Mouse (Mus musculus) layer of hippocampus, postnatal 36 days (tissue): ENCODE measurements around the gene Scarb1. TPM values are rescaled to one million over a fixed set of nuclear protein-coding genes. Genes with fewer than 3 reads are reported as not detected.

Experiments used
- DNase-seq, 2 experiments: peaks; one replicate each; pipeline ENCODE4 v3.0.0; 2022
- total RNA-seq, 2 experiments: library from RNA; stranded (reverse); gene quantifications; 2 replicates each; pipeline ENCODE4 v1.2.3; 2021

The Scarb1 gene
- total RNA-seq, 2 experiments from 2014 or later = 32.1 to 32.8 TPM

DNA sequence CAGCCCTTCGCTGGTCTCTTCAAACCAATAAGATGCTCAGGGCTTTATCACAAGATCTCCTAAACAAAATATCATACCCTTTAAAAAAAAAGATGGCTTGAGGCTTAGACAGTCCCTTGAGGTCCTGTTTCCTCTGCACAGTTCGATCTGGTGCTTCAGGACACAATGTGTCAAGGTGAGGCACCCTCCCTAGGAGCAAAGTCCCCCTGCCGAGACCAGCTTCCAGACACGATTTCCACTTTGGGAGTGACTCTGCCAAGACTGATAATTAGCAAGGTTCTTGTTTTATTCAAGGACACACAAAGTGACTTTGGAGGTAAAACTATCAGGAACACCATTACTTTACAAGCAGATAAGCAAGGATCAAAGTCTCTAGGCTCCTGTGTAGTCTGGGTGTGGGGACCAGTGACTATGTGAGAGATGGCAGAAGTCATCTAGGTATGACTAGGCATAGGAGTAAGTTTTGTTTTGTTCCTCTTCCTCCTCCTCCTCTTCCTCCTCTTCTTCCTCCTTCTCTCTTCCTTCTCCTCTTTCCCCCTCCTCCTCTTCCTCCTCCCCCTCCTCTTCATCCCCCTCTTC is 24.0 kb upstream of the Scarb1 start:
- no peak for DNase-seq

DNA sequence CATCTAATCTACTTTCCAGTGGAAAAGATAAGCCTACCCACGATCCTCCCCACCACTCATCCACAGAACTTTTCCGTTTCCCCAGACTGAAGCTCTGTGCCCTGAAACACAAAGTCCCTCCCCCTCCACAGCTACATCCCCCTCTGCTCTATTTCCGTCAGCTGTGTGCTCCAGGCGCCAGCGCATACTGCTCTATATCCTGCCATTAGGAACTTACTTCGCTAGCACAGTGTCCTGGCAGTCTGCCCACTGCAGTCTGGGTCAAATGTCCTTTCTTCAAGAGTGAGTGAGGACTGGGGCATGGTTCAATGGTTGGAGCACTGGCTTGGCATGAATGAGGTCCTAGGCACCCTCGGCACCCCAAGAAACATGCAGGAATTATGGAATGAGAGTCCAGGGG is 23.0 kb upstream of the Scarb1 start:
- DNase-seq = no peak

DNA sequence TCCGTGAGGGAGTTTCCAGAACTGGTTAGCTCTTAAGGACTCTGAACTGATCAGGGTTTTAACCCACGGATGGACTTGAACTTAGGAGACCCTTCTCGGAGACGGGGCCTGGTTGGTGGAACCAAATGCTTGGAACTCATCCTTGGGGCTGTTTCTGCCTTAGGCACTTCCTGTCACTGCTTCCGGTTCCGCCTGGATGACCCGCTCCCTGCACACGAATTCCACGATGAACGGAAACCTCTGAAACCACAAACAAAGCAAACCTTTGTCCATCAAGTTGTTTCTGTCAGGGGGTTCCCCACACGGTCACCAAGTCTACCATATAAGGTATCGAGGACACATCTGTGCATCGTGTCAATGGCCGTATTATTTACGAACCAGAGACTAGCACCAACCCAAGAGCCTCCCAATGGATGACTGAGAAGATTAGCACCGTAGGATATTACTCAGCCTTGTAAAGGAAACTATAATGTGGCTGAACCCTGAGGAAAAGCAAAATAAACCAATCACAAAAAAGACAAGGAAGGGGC is 20.2 kb upstream of the Scarb1 start:
- no peak for DNase-seq

DNA sequence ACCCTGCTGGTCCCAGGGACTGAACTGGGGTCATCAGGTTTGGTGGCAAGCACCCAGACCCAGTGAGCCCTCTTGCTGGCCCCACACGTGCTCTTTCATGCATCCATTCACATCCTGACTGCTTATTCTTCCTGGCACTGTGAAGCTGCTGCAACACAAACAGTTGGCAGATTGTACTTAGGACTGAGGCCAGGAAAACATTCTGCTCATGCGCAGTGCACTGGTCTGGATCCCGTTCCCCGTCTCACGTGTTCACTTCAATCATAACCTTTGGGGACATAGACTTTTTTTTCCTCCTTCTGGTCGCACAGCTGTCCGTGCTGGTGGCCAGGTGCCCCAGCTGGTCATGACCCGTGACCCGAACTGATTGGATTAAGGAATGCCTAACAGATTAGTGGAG is 19.7 kb upstream of the Scarb1 start:
- peak; percentile 41 to 44 for DNase-seq

DNA sequence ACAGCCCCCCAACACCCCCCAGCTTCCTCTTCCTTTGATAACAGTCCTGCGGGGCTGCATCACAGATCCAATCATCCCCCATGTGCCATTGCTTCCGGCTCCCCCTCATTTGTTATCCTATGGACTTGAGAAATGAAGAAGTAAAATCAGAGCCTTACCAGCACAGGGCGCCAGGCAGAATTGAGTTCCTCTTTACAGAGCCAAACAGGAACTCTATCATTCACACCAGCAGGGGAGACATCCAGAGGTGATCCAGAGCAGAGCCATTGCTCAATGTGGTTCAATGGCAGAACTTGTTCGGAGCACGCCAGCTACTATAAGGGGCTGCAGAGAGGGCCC is 17.3 kb upstream of the Scarb1 start:
- no peak for DNase-seq

DNA sequence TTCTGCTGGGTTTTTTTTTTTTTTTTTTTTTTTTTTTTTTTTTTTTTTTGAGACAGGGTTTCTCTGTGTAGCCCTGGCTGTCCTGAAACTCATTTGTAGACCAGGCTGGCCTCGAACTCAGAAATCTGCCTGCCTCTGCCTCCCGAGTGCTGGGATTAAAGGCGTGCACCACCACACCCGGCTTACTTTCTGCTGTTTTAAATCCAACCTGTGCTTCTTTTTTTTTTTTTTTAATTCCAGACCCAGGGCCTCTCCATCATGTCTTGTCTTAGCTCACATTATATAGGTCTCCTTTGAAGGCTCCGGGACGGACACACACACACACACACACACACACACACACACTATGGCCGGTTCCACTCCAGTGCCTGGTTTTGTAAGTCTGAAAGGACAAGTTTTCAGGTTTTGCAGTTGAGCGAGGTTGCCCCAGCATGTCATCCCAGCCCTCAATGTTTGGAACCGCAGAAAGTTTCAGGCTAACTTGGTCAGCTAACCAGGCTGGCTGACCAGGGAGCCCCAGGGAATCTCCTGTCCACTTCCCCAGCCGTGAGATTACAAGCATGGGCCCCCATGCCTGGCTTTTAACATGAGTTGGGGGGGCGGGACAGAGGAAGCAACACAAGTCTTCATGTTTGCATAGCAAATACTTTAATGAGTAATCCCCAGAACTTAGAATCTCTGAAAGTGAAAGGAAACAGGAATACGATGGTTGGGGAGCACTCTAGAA is 16.8 kb upstream of the Scarb1 start:
- DNase-seq = no peak

DNA sequence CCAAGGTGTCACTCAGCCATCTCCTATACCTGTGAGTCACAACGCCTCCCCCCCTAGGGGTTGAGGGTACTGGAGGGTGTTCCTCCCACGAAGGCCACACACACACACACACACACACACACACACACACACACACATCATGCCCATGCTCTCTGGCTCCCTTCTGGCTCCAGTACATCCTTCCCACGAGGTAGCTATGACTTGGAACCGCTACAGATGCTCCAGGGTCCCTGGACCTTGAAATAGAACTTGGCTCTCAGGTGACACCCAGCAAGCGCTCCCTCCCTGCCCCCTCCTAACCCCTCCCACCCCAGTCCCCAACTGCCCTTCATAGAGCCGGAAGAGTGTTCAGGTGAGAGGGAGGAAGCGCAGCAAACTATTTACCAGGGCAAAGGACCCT is 14.8 kb upstream of the Scarb1 start:
- no peak for DNase-seq

DNA sequence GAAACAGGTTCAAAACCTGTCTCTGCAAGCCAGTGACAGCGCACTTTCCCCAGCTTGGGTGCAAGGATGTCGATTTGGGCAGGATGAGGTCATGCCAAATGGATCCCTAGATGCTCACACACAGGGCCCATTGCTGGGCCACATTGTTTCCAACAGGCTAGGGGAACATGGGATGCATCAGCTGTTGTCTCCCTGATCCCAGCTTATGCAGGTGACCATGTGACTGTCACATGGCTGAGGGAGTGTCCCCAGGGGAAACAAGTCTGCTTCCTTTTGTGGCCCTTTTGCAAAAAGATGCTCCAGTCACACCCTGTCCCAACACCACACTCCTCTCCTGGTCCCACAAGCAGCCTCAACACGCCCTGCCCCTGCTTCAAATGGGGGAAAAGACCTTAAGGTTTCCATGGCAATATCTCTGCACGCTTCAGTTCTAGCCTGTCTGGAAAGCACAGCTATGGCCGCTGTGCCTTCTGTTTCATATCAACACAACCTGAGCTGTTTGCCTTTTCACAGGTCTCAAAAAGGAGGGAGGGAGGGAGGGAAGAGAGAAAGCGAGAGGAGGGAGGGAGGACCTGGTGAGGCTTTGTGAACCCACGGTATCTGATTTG is 14.1 kb upstream of the Scarb1 start:
- DNase-seq = no peak

DNA sequence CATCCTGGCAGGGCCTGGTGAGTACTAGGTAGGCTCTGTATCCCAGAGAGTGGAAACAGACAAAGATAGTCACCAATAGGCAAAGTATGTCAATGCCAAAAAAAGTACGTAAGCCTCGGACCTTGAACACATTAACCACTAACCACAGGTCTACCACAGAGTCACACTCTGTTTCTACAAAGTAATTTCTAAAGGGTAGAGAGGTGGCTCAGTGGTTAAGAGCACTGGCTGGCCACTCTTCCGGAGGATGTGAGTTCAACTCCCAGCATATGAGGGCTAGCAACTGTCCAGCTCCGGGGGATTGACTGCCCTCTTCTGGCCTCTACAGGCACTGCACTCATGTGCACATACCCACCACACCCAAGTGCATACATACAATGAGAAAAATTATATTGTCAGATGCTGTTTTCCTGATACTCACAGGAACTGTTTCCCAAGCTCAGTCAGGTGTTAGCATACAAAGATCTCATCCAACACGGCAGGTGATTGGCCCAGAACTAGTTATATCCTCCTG is 11.9 kb upstream of the Scarb1 start:
- no peak for DNase-seq

DNA sequence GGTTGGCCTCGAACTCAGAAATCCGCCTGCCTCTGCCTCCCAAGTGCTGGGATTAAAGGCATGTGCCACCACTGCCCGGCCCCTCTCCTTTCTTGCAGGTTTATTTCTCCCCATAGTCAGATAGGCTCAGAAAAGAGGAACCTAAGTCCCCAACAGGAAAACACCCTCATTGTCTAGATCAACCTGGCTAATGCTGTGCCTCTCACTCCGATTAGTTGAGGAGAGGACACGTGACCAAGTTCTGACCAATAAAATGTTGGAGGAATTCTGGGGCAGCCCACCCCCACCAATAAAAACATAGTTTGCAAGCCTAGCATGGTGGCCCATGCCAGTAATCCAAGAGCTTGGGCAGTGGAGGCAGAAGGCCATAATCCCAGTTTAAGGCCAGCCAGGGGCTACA is 11.0 kb upstream of the Scarb1 start:
- DNase-seq = no peak

DNA sequence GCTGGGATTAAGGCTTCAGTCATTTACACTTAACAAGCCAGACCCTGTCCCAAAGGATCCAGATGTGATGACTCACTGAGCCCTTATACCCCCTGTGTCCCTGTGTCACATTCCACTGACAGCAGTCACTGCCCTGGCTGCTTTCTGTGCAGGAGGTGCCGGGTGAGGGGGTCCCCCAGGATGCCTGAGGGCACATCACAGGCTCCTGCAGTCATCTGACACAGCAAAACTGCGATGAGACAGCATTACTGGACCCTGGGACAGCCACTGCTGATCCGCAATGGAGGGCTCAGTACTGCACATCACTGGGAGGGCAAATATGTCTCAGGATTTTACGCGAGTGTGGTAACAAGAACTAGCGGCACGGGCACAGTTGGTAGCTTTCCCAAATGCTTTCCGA is 10.2 kb upstream of the Scarb1 start:
- no peak for DNase-seq

DNA sequence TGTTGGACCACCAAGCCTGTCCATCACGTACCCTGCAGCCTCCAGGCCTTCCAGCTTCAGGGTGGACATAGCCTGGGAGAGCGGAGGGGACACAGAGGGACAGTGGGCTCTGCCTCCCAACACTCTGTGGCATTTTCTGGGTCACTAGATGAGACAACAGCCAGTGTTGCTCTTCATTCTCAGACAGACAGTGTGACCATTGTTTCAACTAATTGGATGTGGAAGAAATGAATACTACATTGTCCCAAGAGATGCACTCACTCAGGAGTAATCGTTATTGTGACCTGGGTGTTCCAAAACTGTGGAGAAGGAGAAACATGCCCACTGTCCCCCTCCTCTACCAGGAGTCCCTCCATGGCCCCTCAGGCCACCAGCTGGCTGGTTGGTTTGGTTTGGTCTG is 8.5 kb upstream of the Scarb1 start:
- DNase-seq = no peak

DNA sequence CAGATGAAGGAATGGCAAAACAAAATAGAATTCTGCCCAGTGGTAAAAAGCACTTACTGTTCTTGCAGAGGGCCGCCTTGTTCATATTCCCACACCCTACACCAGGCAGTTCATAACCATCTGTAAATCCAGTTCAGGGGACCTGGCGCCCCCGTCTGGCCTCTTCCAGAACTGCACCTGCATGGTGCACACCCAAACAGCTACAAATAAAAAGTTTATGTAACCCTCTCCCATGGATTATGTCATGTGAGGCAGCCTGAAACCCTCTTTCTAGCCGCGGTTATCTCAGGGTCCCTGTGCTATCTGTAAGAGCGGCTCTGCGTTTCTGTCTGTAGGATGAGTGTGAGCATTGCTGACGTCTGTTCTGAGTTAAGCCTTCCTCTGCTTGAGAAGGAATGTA is 7.6 kb upstream of the Scarb1 start:
- peak; percentile 33 to 37 for DNase-seq

DNA sequence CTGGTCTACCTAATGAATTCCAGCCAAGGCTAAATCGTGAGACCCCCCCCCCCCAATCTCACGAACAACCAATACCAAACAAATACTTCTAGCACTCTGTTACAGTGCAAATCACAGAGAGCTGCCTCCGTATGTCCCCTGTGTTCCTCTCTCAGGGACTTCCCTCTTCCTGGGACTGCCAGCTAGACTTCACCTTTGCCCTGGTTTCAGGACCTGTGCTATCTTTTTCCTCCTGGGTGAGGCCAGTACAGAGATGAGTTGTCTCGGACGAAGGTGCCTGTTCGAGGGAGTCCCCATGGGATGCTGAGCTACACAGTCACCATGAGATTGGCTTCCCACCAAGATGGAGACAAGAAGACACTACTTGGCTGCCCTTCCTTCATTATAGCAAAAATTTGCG is 7.2 kb upstream of the Scarb1 start:
- DNase-seq = no peak

DNA sequence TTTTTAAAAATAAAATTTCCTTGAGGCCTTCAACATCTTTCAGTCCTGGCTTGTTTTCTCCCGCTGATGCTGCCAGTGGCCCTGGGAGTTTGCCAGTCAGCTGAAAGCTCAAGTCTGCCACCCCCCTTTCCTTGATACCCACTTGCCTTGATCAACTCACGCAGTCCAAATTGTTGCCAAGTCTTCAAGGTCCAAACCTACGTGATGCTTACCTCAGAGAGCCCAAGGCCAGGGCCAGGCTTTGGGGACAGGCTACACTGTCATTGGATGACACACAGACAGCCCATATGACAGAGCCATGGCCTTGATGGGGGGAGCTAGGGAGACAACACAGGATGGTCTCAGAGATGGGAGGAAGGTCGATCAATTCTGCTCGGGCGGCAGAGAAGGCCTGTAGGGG is 3.4 kb upstream of the Scarb1 start:
- no peak for DNase-seq

DNA sequence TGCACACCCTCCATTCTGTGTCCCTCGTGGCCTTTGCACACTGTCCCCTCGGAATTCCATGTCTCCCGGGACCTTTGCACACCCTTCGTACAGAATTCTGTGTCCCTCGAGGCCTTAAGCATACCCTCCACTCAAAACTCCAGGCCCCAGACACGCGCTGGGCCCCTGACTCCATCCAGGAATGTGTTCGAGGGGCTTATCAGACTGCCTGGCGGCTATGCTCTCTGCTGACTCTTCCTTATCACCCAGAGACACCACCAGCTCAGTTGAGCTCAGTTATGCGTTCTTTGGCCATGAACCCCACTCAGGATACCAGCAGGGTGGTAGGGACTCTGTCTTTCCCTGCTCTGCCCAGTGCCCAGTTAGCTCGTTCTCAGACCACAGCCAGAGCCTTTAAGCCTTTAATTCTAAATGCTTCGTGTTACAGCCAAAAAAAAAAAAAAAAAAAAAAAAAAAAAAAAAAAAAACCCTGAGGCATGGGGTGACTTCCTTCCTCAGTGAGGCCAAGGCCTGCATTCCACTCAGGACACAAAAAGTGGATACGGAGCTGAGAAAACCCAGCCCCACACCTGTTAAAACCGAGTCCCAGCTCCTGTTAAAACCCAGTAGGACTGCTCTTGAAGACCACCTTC is 681 bp upstream of the Scarb1 start:
- DNase-seq = no peak

DNA sequence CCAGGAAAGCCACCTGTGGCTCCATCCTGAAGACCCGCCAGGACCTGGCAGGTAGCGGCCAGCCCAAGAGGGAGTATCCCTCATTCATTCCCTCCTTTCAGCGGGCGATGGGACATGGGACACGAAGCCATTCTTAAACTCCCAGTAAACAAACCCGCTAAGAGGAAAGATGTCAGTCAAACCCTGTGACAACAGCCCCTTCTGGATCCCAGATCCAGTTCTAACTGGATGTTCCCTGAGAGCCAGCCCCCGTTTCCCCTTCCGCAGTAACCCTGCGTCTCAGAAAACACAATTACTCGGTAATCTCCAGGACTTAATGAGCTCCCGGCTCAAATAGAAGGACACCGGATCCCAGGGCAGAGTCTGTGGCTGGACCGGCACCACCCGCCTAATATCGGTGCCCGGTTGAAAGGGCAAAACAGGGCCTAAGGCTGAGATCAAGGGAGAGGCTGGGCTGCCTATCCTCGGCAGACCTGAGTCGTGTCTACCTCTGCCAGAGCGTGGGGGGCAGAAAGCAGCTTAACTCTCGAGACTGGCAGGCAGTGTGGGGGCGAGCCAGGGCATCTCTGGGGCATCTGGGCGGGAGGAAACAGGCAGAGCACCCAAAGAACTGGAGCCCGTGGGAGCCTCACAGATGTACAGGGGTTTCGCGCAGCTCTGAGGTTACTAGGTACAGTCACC is 903 bp downstream of the Scarb1 start:
- DNase-seq = peak; percentile 25 to 26

DNA sequence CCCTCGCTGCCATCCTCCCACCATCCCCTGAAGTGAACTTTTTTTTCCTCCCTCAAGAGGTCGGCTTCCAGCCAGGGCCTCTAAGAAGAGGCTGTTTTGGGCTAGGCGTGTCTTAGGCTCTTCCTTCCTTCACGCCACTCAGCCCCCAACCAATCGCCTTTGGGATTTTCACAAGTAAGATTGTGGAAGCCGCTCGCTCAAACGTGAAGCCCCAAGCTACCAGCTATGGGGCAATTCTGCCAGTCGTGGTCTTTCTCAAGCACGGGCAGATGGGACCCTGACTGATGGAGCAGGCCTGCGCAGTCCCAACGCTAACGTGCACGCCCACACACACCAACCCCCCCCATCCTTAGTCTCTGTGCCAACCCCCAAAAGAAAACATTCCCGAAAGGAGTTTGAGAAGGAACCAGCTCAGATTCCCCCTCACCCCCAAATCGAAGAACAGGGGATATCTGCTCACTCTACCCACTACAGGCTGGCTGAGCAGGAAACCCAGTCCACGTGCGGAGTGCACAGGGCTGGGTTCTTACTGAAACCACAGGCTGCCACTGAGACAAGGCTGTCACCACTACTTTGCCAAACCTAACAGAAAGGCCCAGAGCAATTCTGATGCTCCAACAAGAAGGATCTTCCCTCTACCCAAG is 1.7 kb downstream of the Scarb1 start:
- DNase-seq = peak in 1 of 2 experiments; percentile 22

DNA sequence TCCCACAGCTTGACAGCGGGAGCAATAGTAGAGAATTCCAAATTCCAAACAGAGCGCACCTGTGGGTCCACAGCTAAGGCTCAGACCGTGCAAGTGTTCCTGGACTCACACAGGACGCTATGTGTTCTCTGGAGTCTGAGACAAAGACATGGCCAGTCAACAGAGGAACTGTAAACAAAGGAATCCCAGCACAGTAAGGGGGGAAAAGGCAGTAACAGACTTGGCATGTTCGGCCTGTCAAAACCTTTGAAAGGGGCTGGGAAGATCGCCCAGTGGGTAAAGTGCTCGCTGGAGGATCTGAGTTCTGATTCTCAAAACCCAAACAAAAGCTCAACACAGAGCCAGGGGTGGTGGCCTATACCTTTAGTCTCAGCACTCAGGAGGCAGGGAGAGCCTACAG is 3.4 kb downstream of the Scarb1 start:
- no peak for DNase-seq

DNA sequence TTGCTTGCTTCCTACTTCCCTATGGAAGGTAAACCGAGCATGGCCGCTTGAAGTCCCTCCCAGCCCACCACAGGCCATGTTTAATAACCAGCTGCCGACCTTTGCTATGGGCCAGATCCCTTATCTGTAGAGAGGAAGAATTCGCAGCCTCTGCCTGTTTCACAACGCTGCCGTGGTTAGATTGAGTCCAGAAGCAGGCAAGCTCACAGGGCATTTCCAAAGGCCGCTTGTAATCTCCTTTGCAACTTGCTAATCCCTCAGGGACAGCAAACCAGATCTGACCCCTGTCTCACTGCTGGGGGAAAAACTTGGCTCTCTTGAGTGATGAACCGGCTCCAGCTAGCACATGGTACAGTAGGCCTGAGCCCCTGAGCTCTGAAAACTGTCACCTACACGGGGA is 3.9 kb downstream of the Scarb1 start:
- no peak for DNase-seq

DNA sequence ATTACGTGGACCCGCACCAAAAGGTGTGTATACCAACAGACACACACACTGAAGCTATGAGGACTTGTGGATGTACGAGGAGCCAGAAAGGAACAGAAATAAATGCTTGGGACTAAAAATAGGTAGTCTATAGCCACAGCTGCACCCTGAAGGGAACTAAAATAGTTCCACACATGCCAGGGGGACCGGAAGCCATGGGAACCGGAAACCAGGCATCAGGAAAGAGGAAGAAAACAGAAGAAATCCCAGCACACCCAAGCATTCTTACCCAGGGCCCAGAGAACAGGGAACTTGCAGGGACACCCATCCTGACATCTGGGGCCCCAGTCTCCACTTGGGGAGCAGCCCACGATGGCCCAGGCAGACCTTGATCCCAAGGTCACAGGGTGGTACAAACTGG is 7.9 kb downstream of the Scarb1 start:
- no peak for DNase-seq

DNA sequence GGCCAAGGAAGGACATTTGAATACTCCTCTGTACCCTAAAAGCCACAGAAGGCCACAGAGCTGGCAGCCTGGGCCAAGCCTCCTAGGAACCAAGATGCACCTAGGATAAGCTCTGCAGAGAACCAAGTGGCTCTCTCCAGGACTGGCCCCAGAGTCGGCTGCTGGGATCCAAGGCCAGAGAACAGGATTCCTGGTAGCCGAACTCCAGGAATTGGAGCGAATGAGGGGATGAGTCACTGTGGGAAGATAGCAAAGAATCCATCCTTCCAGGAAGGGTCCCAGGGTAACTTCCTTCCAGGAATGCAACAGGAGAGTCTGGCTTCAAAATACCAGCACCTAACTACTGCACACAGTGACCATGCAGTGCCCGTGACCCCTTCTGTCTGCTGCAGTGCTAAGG is 8.6 kb downstream of the Scarb1 start:
- no peak for DNase-seq
